Mouse (Mus musculus) forebrain, postnatal 0 days (tissue): ENCODE data around the gene Rgs3. TPM values are rescaled to one million over a fixed set of nuclear protein-coding genes. Genes with fewer than 3 reads are reported as not detected.

ENCODE experiments used
- ATAC-seq: fragments of 200-750 bp; cut with Nextera tagmentation; 2 replicates; pipeline ENCODE4 v1.8.0; 2017; ENCODE audit warnings: mild to moderate bottlenecking, moderate library complexity
- DNase-seq: peaks from one replicate; pipeline ENCODE4 v3.0.0-alpha.2; 2015
- H3K27ac ChIP-seq: fragments of 300-500 bp; sonication (generic); 2 replicates; pipeline ENCODE4 v1.5.1; 2014; ENCODE audit warnings: low read depth, mild to moderate bottlenecking, antibody characterized with exemption, low read length, moderate library complexity, mixed read lengths
- H3K27me3 ChIP-seq: fragments of 300-500 bp; sonication (generic); 2 replicates; pipeline ENCODE4 v1.6.1; 2014; ENCODE audit warnings: mild to moderate bottlenecking, low read length, mixed read lengths; ENCODE audit not compliant: insufficient read depth
- H3K36me3 ChIP-seq: fragments of 300-500 bp; sonication (generic); 2 replicates; pipeline ENCODE4 v1.6.1; 2014; ENCODE audit warnings: mild to moderate bottlenecking, moderate library complexity; ENCODE audit not compliant: insufficient read depth
- H3K4me1 ChIP-seq: fragments of 300-500 bp; sonication (generic); 2 replicates; pipeline ENCODE4 v1.6.1; 2014; ENCODE audit warnings: antibody characterized with exemption; ENCODE audit not compliant: insufficient read depth
- H3K4me2 ChIP-seq: fragments of 300-500 bp; sonication (generic); 2 replicates; pipeline ENCODE4 v1.6.1; 2014; ENCODE audit warnings: low read depth, mild to moderate bottlenecking, moderate library complexity
- H3K4me3 ChIP-seq: fragments of 300-500 bp; sonication (generic); 2 replicates; pipeline ENCODE4 v1.5.1; 2014; ENCODE audit warnings: low read depth, low read length, mixed read lengths
- H3K9ac ChIP-seq: fragments of 300-500 bp; sonication (generic); 2 replicates; pipeline ENCODE4 v1.6.1; 2014; ENCODE audit warnings: mild to moderate bottlenecking
- H3K9me3 ChIP-seq: fragments of 300-500 bp; sonication (generic); 2 replicates; pipeline ENCODE4 v1.6.1; 2016; ENCODE audit warnings: low read length
- CTCF ChIP-seq: sonication (generic); IDR thresholded peaks from 2 replicates; pipeline ENCODE4 v1.5.1; 2016; ENCODE audit warnings: antibody characterized with exemption, control low read depth, low read depth
- WGBS: fragments of 180-500 bp; shearing (Covaris S2); extraction: QIAGEN DNeasy Blood & Tissue Kit; methylation state at CpG from one replicate; pipeline ENCODE4 v1.1.7; 2014; 5-methylcytosine and 5-hydroxymethylcytosine counted together
- polyA plus RNA-seq: library from polyadenylated mRNA; unstranded; fragments of >200 nt; fragmentation: Nextera tagmentation; extraction: Ambion mirVana; gene quantifications from 2 replicates; pipeline ENCODE4 v1.2.1, GENCODE M21; 2015
- total RNA-seq: library from RNA; depleted of rRNA; stranded (reverse); fragments of >200 nt; gene quantifications from 2 replicates; pipeline ENCODE4 v1.2.3, GENCODE M21; 2014

Gene Rgs3
- total and polyA plus RNA-seq, 2 experiments from 2014 or later, result 47.3 to 63.5 TPM

GRCm38 (mm10) chr4:62604094-62604493 lies 44.4 kb downstream of the Rgs3 start:
- H3K9me3 ChIP-seq, result no peaks in the 10 kb centered on the region
- no peak overlapping the region for H3K4me2 ChIP-seq
- H3K4me3 ChIP-seq, result no peak overlapping the region
- no peak overlapping the region for H3K9ac ChIP-seq
- DNase-seq (no peak), ATAC-seq (no peak)
- H3K36me3 ChIP-seq, result no peaks in the 10 kb centered on the region
- no peak for TF ChIP-seq CTCF
- no peak overlapping the region for H3K27ac ChIP-seq
- H3K4me1 ChIP-seq, result peaks cover 9% of the 10 kb centered on the region; the same call in 1 of the 2 replicates
- WGBS, result 73% methylated on average over 4 of the region's 4 CpGs
- H3K27me3 ChIP-seq, result no peaks in the 10 kb centered on the region

GRCm38 (mm10) chr4:62605856-62606541 lies 46.4 kb downstream of the Rgs3 start:
- ATAC-seq, result no peak
- no peaks in the 10 kb centered on the region for H3K36me3 ChIP-seq
- 83% methylated on average over 9 of the region's 9 CpGs for WGBS
- DNase-seq, result no peak
- no peak overlapping the region for H3K4me3 ChIP-seq
- H3K9ac ChIP-seq, result no peak overlapping the region
- H3K27me3 ChIP-seq, result no peaks in the 10 kb centered on the region
- H3K9me3 ChIP-seq, result no peaks in the 10 kb centered on the region
- no peak overlapping the region for H3K4me2 ChIP-seq
- no peak overlapping the region for H3K27ac ChIP-seq
- TF ChIP-seq CTCF, result no peak
- peaks cover 9% of the 10 kb centered on the region; the same call in 1 of the 2 replicates for H3K4me1 ChIP-seq

- Histone ChIP-seq H3K4me2 (no peak overlapping the region), H3K9ac (no peak overlapping the region), H3K4me3 (no peak overlapping the region), H3K9me3 (no peaks in the 10 kb centered on the region), H3K27ac (no peak overlapping the region), H3K27me3 (no peaks in the 10 kb centered on the region), H3K36me3 (no peaks in the 10 kb centered on the region), H3K4me1 (peaks cover 9% of the 10 kb centered on the region; the same call in 1 of the 2 replicates)
- no peak for TF ChIP-seq CTCF
- peak; percentile 25; the same call in 1 of the 2 replicates for ATAC-seq
- 44% methylated on average over 7 of the region's 7 CpGs for WGBS
- DNase-seq, result no peak
Observed at GRCm38 (mm10) chr4:62606542-62606882, 46.9 kb downstream of the Rgs3 start.

- Histone ChIP-seq H3K4me1 (peaks cover 9% of the 10 kb centered on the region; the same call in 1 of the 2 replicates), H3K36me3 (no peaks in the 10 kb centered on the region), H3K9ac (no peak overlapping the region), H3K27me3 (no peaks in the 10 kb centered on the region), H3K9me3 (no peaks in the 10 kb centered on the region), H3K4me3 (no peak overlapping the region), H3K27ac (no peak overlapping the region), H3K4me2 (no peak overlapping the region)
- no peak for TF ChIP-seq CTCF
- 55% methylated on average over 7 of the region's 7 CpGs for WGBS
- DNase-seq, result no peak
- no peak for ATAC-seq
Observed at GRCm38 (mm10) chr4:62606905-62607304, 47.3 kb downstream of the Rgs3 start.

GRCm38 (mm10) chr4:62607345-62607744 lies 47.7 kb downstream of the Rgs3 start:
- Histone ChIP-seq H3K27me3 (no peaks in the 10 kb centered on the region), H3K4me2 (no peak overlapping the region), H3K9me3 (no peaks in the 10 kb centered on the region), H3K9ac (no peak overlapping the region), H3K4me1 (peaks cover 12% of the 10 kb centered on the region; the same call in 1 of the 2 replicates), H3K36me3 (no peaks in the 10 kb centered on the region), H3K27ac (no peak overlapping the region), H3K4me3 (no peak overlapping the region)
- peak; percentile 57 for TF ChIP-seq CTCF
- ATAC-seq (peak; percentile 52; the same call in 1 of the 2 replicates), DNase-seq (no peak)
- 24% methylated on average over 9 of the region's 9 CpGs for WGBS

GRCm38 (mm10) chr4:62607805-62608204 lies 48.2 kb downstream of the Rgs3 start:
- no peak for DNase-seq
- no peak for ATAC-seq
- 59% methylated on average over 6 of the region's 6 CpGs for WGBS
- Histone ChIP-seq H3K9me3 (no peaks in the 10 kb centered on the region), H3K36me3 (no peaks in the 10 kb centered on the region), H3K4me2 (no peak overlapping the region), H3K9ac (no peak overlapping the region), H3K27ac (no peak overlapping the region), H3K4me3 (no peak overlapping the region), H3K27me3 (no peaks in the 10 kb centered on the region), H3K4me1 (peaks cover 17% of the 10 kb centered on the region)
- TF ChIP-seq CTCF, result no peak

GRCm38 (mm10) chr4:62609333-62609732 lies 49.7 kb downstream of the Rgs3 start:
- DNase-seq, result no peak
- Histone ChIP-seq H3K4me3 (no peak overlapping the region), H3K27ac (no peak overlapping the region), H3K4me2 (no peak overlapping the region), H3K9me3 (no peaks in the 10 kb centered on the region), H3K9ac (no peak overlapping the region), H3K27me3 (no peaks in the 10 kb centered on the region), H3K4me1 (peaks cover 18% of the 10 kb centered on the region), H3K36me3 (no peaks in the 10 kb centered on the region)
- no peak for ATAC-seq
- 83% methylated on average over 4 of the region's 4 CpGs for WGBS
- TF ChIP-seq CTCF, result no peak
